Mouse (Mus musculus): ENCODE results near the gene Pde4a. TPM values are rescaled to one million over a fixed set of nuclear protein-coding genes. Genes with fewer than 3 reads are reported as not detected.
A peak's percentile ranks its signal among the peaks of the same experiment; 100 is the strongest.

Gene Pde4a
- total RNA-seq, 2 experiments from 2014 or later: 3.0 to 6.8 TPM

DNA sequence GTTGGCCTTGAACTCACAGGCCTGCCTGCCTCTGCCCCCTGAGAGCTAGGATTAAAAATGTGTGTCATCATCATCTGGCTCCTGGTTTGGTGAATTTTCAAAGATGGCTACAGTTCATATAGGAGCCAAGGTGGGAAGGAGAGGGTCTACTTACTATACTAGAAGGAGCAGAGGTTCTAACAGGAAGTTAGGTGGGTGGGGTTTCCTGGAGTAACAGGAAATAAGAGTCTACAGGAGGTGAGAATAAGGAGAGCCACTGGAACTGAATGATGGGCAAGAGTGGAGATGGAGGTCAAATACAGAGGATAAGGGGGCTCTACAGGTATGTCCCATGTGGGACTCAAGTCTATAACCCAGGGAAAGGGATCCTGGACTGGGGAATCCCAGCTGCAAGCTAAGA lies 17.1 kb upstream of the Pde4a start:
- ATAC-seq (ENCODE audit: poor library complexity, severe bottlenecking): no peak

DNA sequence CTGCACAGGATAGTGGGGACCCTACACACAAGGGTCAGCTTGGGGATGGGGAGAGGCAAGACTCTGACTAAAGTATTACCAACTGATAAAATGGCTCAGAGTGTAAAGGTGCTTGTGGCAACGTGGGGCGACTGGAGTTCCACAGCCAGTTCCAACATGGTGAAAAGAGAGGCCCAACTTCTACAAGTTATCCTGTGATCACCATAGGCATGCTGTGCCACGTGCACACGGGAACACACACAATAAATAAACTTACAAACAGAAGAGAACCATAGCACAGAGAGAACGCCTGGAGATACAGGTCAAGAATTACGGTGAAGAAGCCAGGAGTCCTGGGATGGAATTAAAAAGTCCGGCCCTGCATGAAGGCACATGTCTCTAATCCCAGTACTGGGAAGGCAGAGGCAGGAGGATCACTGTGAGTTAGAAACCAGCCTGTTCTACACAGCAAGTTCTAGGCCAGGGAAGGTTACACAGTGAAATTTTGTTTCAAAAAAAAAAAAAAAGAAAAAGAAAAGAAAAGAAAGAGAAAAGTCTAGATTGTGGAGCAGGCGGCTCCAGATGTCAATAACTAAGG lies 16.3 kb upstream of the Pde4a start:
- no peak for ATAC-seq (ENCODE audit: poor library complexity, severe bottlenecking)

DNA sequence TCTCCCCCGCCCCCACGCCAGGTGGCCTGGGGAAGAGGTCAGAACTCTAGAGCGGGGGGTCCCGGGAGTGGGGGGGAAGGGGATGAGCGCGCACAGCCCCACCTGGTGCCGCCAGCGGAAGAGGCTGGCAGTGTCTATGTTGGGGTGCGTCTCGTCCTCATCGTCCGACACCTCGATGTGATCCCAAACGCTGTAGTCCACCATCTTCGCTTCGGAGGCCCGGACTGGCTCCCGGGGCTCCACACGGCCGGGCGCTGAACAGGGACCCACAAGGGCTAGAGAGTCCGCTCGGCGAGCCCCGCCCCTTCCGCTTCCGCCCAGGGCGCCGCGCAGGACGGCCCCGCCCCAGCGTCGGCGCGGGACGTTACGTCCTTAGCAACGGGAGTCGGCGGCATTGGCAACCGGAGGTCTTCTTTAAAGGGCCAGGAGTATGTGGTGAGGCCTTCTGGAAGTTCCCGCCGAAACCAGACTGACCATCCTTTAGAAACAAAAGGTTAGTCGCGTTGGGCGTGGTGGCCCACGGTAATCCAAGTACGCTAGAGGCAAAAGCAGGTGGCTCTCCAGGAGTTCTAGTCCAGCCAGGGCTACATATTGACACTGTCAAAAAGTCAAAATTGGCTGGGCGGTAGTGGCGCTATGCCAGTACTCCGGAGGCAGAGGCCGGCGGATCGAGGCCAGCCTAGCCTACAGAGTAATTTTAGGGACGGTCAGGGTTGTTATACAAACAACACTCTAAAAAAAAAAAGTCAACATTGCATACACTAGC lies 15.7 kb upstream of the Pde4a start, which contains the start of gene Cdc37:
Gene Cdc37 (minus strand): TSS at position 329 of the 766 bp plus-strand sequence.
- ATAC-seq (ENCODE audit: poor library complexity, severe bottlenecking): peak; percentile 91

DNA sequence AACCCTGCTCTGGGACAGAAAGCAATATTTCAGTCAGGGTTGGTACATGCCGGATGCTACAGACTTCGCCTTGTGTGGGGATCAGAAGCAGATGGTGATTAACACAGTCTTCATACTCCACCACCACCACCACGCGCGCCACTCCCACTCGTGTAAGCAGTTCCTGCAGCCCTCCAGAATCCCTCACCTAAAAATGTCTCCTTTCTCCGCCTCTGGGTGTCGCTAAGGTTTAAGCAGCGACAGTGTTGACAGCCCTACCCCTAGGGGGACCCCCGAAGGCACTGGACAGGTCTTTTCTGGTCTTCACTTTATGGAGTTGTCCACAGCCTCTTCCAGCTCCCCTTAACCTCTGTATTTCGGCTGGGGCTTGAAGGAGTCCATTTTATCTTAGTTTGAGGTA lies 12.8 kb upstream of the Pde4a start:
- ATAC-seq (ENCODE audit: poor library complexity, severe bottlenecking): peak; percentile 30

DNA sequence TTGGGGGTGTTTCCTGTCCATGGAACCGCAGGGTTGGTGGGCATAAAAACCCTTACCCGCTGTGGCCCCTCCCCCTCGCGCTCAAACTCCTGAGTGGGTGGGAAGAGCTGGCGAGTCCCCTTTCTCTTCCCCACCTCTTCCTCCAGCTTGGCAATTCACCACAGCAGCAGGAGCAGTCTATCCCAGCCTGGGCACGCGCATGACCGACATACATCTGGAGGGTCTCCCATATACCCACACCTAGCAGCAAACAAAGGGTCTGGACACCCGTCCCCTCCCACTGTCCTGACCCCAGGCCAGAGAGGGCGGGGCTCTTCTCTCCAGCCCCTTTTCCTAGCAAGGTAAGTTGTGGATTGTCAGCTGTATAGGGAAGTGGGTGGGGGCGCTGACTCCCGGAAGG lies 12.2 kb upstream of the Pde4a start:
- ATAC-seq (ENCODE audit: poor library complexity, severe bottlenecking): no peak

DNA sequence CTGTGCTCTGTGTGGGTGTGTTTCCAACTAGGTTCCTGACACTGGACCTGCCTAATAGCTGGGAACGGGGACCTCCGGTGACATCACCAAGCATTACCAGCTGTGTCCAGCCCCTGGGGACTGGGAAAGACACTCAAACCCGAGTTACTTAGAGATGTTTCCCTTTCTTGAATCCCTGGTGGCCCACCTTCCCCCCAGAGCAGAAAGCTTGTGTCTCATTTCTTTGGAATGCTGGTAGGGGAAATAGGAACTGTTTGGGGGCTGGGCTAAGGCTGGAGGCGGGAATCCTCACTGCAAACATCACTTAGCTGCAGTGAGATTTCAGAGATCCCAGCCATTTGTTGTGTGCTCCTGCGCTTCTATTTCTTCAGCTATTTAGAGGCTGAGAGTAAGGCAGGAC lies 11.7 kb upstream of the Pde4a start:
- ATAC-seq (ENCODE audit: poor library complexity, severe bottlenecking): no peak

DNA sequence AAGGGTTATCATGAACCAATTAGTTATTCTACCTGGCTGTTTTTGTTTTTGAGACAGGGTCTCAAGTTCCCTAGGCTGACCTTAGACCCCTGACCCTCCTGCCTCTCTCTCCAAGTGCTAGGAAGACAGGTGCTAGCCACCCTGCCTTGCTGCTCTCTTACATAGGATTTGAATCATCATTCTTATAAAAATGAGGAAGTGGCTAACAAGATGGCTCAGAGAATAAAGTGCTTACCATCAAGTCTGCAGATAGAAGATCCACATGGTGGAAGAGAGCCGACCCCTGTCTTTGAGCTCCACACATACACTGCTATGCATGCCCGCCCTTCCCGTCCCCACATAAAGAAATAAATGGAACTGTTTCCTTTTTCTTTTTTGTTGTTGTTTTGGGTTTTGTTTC lies 10.7 kb upstream of the Pde4a start:
- ATAC-seq (ENCODE audit: poor library complexity, severe bottlenecking): no peak

DNA sequence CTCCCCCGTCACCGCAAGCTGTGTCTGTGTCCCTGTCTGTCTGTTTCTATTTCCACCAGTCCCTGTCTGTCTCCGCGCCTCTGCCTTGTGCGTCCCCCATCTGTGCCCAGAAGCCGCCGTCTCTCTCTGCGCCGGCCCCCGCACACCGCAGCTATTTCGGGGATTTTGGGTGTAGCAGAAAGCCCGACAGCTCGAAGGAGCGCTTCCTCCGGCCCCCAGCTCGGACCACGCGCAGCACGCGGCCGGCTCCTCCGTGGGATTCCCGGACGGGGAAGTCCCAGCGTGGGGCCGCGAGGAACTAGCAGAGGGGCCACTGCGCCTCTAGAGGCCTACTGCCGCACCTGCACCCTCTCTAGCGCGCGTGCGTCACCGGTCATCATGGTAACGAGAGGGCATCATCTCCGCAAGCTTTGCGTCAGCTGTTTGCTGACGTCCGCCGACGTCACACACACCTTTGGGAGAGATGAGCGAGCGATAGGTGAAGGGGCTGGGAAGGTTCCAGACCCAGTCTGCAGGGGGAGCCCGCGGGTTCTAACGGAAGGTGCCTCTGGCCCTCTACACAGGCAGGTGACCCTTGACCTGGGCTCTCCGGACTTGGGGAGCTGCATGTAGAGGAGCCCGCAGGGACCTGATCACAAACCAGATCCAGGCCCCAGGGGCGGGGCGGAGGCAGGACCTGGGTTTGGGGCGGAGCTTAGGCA lies 4.2 kb upstream of the Pde4a start:
- peak; percentile 97 for ATAC-seq (ENCODE audit: poor library complexity, severe bottlenecking)

DNA sequence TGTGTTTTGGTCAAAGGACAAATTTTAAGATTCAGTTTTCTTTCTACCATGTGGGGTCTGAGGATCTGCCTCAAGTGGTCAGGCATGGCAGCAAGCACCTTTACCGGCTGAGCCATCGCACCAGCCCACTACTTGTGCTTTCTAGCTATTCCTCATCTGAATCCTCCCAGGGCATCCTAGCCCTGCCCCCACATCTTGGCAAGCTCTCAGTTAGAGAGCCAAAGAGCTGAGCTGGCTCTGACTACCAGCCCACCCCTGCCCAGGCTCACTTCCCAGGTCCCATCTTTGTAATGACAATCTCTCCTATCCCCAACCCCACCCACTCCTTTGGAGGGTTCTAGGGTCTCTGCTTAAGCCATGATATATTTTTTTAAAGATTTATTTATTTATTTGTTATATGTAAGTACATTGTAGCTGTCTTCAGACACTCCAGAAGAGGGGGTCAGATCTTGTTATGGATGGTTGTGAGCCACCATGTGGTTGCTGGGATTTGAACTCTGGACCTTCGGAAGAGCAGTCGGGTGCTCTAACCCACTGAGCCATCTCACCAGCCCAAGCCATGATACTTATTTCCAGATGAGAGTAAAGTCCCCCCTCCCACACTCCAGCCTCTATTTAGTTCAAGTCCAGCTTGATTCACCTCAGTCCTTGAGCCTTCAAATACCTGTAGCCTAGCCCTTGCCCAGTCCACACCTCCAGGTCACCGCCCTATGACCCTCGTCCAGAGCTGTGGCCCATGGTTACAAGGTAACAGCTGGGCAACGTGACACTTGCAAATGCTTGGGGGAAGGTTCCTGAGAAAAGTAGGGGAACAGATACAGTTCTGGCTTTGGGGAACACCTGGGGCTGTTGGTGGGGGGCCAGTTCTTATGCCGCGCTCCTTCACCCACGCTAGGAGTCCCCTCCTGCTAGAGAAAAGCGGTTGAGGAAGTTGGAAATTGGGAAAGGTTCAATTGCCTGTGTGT lies 2.1 kb upstream of the Pde4a start:
- ATAC-seq (ENCODE audit: poor library complexity, severe bottlenecking): no peak

DNA sequence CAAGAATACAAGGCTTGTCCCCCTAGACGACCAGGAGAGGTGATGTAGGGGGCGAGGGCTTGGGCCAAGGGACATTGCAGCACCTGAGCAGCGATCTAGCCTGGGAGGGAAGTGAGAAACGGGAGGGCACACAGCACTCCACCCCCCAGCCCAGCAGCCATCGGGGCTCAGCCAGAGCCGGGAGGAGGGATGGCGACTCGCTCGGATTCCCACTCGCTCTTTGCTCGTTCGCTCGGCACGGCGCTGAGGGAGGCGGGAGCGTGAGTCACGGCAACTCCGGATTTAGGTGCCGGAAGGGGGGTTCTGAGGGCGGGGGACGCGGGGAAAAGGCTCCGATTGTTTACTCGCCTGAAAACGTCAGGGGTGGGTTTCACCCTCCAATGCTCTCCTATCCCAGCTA lies 1.4 kb upstream of the Pde4a start:
- ATAC-seq (ENCODE audit: poor library complexity, severe bottlenecking): no peak

DNA sequence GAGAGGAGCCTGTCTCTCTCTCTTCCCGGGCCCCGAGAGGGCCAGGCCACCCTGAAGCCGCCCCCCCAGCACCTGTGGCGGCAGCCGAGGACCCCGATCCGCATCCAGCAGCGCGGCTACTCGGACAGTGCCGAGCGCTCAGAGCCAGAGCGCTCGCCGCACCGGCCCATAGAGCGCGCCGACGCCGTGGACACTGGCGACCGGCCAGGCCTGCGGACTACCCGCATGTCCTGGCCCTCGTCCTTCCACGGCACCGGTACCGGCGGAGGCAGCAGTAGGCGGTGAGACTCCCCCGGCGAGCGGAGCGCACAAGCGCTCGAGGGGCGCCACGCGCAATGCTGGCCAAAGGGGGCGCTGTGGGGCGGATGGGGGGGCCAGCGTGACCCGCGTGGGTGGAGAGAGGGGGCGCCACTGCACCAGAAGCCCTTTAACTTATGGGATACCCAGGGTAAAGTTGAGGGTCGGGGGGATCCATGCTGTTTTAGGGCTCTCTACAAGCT lies 488 bp downstream of the Pde4a start:
- no peak for ATAC-seq (ENCODE audit: poor library complexity, severe bottlenecking)

DNA sequence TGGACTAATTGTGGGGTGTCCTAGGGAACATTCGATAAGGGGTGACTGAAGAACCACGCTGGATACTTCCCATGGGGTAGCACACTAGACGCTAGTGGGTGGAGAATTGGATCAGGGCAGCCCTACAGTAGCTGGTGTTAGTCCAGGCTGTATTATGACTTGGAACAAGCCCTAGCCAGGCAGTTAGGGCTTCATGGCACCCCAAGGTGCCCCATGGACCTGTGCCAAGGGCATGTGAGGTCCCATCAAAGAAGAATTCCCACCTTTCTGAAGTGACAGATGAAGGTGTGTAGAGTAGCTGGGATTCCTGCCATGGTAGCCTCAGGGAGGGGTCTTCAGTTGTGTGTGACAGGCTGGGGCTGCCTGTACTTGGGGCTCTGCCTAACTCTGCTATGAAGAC lies 1.0 kb downstream of the Pde4a start:
- ATAC-seq (ENCODE audit: poor library complexity, severe bottlenecking): no peak

DNA sequence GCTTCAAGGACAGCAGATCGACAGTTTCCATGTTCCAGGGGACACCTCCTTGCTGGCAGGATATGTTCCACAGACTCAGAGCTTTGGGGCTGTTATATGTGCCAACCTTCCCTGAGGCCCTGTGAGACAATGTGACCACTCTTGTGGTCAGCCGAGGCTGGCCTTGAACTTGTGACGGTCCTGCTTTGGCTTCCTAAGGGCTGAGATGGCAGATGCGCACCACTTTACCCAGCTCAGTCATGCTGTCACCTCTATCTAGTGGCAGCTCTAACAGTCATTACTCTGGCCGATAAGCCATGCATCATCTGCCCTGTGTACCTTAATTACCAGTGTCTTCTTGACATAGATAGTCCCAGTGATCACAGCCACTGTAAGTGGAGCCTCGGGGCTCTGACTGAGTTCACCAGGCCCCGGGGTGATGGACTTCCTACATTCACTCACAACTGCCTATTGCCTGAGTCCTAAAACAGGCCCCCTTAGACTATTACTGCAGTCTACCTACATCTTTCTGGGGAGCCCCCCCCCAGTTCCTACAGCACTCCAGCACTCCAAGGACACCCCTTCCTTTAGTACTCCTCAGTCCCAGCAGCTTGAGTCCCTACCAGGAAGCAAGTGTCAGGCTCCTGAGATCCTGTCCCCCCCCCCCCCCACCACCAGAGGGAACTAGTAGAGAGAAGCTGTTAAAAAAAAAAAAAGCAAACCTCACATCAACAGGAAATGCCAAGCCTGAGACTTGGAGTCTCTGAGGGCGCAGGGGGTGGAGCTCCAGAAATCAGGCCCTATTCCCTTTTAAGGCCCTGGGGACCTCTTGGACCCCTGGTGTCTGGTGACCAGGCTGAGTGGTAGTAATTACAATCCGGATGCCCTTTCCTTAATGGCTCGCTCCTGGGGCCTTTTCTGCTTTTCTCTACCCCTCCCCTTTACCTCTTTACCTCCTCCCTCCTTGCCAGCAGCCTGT lies 1.9 kb downstream of the Pde4a start:
- peak; percentile 36 for ATAC-seq (ENCODE audit: poor library complexity, severe bottlenecking)

DNA sequence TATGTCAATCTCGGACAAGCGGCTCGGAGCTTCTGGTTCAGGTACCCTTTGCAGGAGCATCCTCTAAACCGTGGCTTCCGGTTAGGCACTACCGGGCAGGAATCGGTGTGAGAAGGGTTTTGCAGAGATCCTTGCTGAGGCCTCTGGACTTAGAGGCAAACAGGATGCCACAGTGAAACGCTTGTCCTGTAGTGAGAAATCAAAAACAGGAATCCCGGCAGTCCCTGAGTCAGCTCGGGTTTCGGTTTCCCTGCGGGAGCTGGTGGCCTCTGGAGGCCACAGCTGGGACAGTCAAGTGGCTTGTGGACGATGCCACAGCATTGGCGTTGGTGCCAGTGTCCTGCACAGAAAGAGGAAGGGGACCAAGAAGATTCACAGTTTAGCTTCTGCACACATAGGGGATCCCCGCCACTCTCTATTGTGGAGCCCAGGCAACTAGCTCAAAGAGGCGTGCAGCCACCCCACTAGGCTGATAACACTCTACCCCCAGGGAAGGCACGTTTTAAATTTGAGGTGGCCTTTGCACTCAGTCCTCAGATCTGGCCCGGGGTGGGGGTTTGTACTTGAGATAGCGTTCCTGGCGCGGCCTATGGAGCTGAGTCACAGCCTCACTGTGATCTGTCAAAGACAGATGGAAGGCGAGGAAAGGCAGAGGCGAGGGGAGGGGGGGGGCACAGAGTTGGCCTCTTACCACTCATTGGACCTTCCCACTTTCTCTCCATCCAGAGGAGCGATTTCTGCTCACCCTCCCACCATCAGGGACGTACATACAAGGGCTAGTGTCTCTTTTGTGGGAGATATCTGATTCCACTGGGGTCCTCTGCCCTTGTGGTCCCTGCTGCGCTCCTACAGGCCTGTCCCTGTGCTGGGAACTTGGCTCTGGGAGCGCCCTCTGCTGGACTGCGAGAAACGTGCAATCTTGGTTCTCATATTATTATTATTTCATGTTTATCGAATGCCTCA lies 2.9 kb downstream of the Pde4a start:
- ATAC-seq (ENCODE audit: poor library complexity, severe bottlenecking): peak; percentile 70

DNA sequence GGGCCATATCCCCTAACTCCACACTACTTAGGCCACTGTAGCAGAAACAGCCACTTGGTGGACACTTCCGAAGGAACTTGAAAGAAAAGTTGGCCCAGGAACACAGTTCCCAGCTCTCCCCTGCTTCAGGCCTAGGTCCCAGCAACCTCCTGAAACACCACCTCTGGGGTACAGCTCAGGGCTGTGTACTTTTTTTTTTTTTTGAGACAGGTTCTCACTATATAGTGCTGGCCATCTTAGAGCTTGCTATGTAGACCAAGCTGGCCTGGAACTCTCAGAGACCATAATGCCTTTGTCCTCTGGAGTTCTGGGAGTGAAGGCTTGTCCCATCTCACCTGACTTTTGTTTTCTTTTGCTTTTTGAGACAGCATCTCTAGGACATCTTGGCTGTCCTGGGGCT lies 3.6 kb downstream of the Pde4a start:
- no peak for ATAC-seq (ENCODE audit: poor library complexity, severe bottlenecking)

DNA sequence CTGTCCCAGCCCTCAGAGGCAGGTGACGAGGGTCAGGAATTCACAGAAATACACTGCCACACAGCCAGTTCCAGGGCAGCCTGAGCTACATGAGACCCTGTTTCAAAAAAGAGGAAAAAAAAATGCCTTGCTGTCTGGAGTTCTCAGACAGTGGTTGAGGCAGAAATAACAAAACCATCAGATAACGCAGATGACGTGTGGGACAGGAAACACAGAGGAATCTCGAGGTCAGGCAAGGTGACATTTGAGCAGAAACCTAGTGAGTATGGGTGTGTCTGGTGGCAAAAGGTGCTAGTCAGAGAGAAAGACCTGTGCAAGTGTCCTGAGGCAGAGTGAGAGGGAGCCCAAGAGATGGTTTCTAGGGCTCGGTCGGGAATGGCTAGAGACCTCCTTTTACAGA lies 6.8 kb downstream of the Pde4a start:
- ATAC-seq (ENCODE audit: poor library complexity, severe bottlenecking): no peak

DNA sequence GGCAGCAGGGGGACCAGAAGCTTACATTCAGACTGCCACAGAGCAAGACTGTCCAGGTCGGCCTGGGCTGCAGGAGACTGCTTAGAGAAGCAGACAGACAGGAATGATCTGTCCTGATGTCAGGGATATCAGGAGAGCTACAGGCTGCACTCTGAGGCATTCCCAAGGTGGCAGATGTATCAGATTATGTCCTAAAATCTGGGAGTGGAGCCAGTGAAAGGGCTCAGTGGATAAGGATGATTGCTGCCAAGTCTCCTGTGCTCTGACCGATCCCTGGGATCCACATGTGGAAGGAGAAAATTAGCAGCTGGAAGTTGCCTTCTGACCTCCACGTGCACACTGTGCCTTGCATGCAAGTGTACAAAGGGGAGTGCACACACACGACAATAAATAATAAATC lies 14.9 kb downstream of the Pde4a start:
- ATAC-seq (ENCODE audit: poor library complexity, severe bottlenecking): no peak

DNA sequence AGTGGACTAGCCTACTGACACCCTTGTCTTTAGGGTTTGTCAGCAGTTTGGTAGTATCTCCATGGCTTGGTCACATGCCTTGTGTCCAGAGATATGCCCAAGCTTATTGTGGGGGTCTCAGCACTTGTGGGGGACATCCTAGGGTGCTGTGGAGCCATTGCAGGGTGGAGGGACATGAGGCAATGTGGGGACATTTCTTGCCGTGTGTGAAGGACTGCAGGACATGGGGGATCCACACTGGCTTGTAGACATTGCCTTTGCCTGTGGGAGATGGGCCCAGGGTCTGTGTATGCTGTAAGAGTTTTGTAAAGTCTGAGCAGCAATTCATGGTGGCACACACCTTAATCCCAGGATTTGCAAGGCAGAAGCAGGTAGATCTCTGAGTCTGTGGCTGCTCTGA lies 15.3 kb downstream of the Pde4a start:
- no peak for ATAC-seq (ENCODE audit: poor library complexity, severe bottlenecking)
